17 mouse cellular contexts compared by ENCODE assay signal in genomic region chr7:119037581-119037980, GRCm38 (mm10).
"Had no signal": no experiment of that assay in that cellular context is flagged by ENCODE, and none has a peak within 500 bp of the region (broad histone marks: within the 10 kb centered on the region; RNA-seq: fewer than 3 reads in every experiment).

No protein-coding gene starts in this region.

- DNase-seq: retina, postnatal 1 day; right cerebral cortex, adult 18-20 months; right cerebral cortex, postnatal 14 days; right cerebral cortex, postnatal 25 days; right cerebral cortex, postnatal 4 days; spleen, adult 18-20 months; thymus, adult 18-20 months; thymus, adult 2 months; thymus, postnatal 14 days; thymus, postnatal 25 days; thymus, postnatal 36 days; thymus, postnatal 4 days had no signal

- H3K4me3 ChIP-seq: neural tube, embryonic 12.5 days; neural tube, embryonic 13.5 days; neural tube, embryonic 15.5 days; stomach, embryonic 15.5 days had no signal

- H3K4me1 ChIP-seq: neural tube, embryonic 12.5 days; neural tube, embryonic 13.5 days; neural tube, embryonic 15.5 days; stomach, embryonic 15.5 days had no signal

- H3K9ac ChIP-seq: neural tube, embryonic 12.5 days; neural tube, embryonic 13.5 days; neural tube, embryonic 15.5 days; stomach, embryonic 15.5 days had no signal

- H3K27me3 ChIP-seq: neural tube, embryonic 12.5 days; neural tube, embryonic 13.5 days; neural tube, embryonic 15.5 days; stomach, embryonic 15.5 days had no signal

- H3K36me3 ChIP-seq: neural tube, embryonic 12.5 days; neural tube, embryonic 13.5 days; neural tube, embryonic 15.5 days; stomach, embryonic 15.5 days had no signal

- H3K27ac ChIP-seq: neural tube, embryonic 12.5 days; neural tube, embryonic 13.5 days; neural tube, embryonic 15.5 days; stomach, embryonic 15.5 days; stomach, postnatal 0 days had no signal
